21 mouse cellular contexts compared by ENCODE assay signal in genomic region chr17:75237456-75237855, GRCm38 (mm10).
DNase-seq lines count a peak whose midpoint lies in the region; ATAC-seq and TF ChIP-seq lines count a peak whose summit lies in the region.
"Had no signal": no experiment of that assay in that cellular context is flagged by ENCODE, and none has a peak within 500 bp of the region (broad histone marks: within the 10 kb centered on the region; RNA-seq: fewer than 3 reads in every experiment).

No protein-coding gene starts in this region.

- H3K4me3 ChIP-seq in cerebellum, adult 2 months (replicated peaks; ENCODE audit: insufficient read depth, low read depth, low read length) = no peak overlapping the region
- H3K4me3 ChIP-seq: embryonic facial prominence, embryonic 10.5 days; heart, embryonic 13.5 days; hindbrain, embryonic 15.5 days had no signal

- ATAC-seq in common myeloid progenitor, adult 5-6 weeks (replicated peaks; ENCODE audit: low read depth, poor library complexity, severe bottlenecking) = peak; percentile 45
- peak; percentile 76 for ATAC-seq in megakaryocyte, adult 5-6 weeks (ENCODE audit: poor library complexity, severe bottlenecking)
- ATAC-seq: activated CD4-positive, CD25-positive, alpha-beta regulatory T cell, adult 4 months; forebrain, embryonic 16.5 days; inflammation-experienced regulatory T-cells, adult 6 months; Patski had no signal

- H3K27ac ChIP-seq in cerebellum, adult 2 months (ENCODE audit: insufficient read depth, low read length) = no peak overlapping the region
- H3K27ac ChIP-seq: embryonic facial prominence, embryonic 10.5 days; heart, embryonic 13.5 days; hindbrain, embryonic 15.5 days had no signal

- TF ChIP-seq CTCF in cerebellum, adult 2 months (IDR thresholded peaks at IDR 0.05; ENCODE audit: borderline replicate concordance, insufficient read depth, low read depth, low read length) = no peak

- intact Hi-C loops in gastrocnemius, postnatal 36 days (cut with DNase I) = no loop called here

- WGBS in cerebellum, adult 2 months = 96% methylated on average over 3 of the region's 3 CpGs

- peak; percentile 6 for DNase-seq in 416B (ENCODE audit: low read depth)
- DNase-seq in gastrocnemius, postnatal 36 days = no peak
- DNase-seq in spleen, postnatal 4 days (ENCODE audit: low spot score in 2 of 2) = no peak
- no peak for DNase-seq in cerebellum, adult 2 months
- DNase-seq: adrenal gland, postnatal 14 days; B cell, adult 2 months; cerebellum, adult 11-12 months; cerebellum, adult 9-11 months; cerebellum, postnatal 36 days; gastrocnemius, postnatal 10 days; heart, postnatal 36 days had no signal

- H3K4me1 ChIP-seq in cerebellum, adult 2 months (ENCODE audit: control insufficient read depth, insufficient read depth, low read length) = no peaks in the 10 kb centered on the region
- H3K4me1 ChIP-seq: embryonic facial prominence, embryonic 10.5 days; hindbrain, embryonic 15.5 days had no signal

- no peaks in the 10 kb centered on the region for H3K27me3 ChIP-seq in cerebellum, adult 2 months (ENCODE audit: control insufficient read depth, insufficient read depth, low read length)
- H3K27me3 ChIP-seq: CH12.LX; heart, embryonic 13.5 days; hindbrain, embryonic 15.5 days; Patski had no signal

- TF ChIP-seq POLR2A in cerebellum, adult 2 months (IDR thresholded peaks at IDR 0.05; ENCODE audit: borderline replicate concordance, insufficient read depth, low read length) = no peak
